Mouse (Mus musculus): ENCODE measurements around the gene Tnp1.

Gene Tnp1

DNA sequence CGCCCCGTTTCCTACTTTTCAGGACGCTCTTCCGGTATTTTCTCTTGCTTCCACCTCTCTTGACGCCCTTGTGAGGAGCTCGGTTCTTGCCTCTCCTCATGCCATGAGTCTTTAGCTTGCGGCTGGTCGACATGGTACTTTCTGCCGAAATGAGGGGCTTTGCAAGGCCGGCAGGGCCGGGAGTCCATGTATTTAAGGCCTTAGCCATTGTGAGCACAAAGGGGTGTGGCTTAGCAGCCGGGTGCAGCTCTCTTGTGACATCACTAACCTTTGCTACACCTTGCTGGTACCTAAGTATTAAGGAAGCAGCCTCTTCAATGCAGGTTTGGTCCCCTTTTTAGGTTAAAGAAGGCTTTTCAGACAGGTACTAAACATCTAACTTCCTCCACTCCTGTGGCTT is at the start of gene Tnp1:
Gene Tnp1 (minus strand): TSS at position 179 of the 400 bp plus-strand sequence.
- no peak for DNase-seq (ENCODE audit: low read depth)

DNA sequence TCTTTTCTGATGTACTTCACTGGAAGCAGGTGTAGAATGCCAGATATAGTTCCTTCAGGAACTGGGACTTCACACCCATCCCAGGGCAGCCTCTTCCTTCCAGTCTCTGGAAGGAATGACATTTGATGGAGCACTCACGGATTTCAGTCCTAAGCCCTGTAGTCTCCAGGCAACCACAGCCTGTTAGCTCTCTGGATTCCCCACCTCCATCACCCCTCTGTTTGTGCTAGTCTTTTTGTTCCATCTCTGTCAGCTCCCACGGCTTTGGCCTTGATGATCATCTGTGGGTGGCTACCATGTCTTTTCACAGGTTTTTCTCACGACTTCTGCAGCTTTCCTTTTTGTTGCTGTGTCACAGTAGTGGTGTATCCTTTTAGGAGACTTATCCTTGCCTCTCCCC is 48.6 kb upstream of the Tnp1 start:
- no peak for DNase-seq (ENCODE audit: low read depth)

DNA sequence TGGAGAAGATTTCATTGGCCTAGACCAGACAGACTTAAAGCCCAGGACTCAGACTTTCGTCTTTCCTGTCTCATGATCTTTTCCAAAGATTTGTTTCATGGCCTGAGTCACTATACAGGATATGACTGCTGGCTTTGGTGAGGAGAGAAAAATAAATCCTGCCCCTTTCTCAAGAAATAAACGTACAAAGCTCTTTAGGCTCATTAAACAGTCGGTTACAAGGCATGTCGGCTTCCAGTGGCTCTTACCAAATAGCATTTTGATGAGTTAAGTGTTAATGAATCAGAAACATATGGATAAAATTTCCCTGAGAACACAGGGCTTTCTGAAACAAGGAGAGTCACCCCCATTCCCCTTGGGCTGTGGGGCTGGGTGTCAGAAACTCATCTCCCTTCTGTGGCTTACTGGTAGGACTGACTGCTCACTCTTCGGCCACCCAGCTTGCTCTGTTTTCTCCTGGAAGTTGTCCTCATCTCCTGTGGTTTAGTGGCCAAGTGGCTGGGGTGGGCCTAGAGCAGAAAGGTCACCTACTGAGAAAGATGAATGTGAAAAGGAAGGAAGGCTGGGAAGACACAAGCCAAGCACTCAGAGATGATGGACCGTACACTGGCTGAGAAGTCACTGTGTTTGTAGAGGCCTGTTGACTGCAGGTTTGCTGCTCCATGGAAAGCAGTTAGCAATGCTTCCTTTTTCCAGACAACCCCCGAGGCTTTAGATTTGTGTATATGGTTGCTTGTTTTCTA is 46.0 kb upstream of the Tnp1 start:
- no peak for DNase-seq (ENCODE audit: low read depth)

DNA sequence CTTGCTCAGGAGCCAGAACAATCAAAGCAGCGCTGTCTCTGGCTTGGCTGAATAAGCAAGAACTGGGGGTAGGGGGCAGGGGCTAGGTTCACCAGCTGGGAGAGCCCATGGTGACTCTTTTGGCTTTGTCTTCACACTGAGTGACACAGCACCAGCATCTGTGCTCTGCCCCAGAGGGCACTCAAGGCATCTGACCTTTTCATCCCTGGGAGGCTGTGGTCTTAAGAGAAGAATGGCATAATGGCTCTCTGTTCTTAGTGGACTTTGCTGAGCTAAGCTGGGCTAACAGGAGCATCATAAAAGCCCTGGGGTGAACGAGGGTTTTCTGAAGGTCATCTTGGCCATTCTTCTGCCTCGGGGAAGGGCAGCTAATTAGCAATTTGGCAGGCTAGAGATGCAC is 44.6 kb upstream of the Tnp1 start:
- no peak for DNase-seq (ENCODE audit: low read depth)

DNA sequence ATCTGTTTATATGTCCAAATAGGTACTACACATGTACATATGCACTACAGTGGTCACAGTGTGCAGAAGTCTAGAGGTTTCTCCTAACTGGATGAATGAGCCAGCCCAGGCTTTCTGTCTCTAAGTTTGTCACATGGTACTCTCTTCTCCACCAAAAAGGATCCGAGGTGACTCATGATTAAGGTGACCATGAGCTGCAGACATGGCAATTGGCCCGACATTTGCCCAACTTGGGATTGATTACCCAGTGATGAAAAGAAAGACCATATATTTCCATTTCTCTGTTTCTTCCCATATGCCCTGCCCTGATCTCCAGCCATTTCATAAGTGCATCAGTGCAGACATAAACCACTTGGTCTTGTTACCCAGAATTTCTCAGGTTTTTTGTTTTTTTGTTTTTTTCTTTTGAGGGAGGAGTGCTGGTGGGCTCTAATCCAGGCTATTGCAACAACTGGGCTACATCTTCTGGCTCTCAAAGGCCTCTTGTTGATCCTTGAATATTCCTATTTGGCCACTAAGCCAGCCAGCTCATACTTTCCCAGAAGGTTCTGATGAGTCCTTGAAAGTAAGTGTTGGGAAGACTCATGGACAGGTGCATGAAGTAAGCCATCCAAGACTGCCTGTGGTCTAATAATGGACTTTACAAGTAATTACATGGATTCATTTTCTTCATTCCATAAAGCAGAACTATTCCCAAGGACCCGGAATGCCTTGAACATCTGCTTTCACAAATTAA is 40.7 kb upstream of the Tnp1 start:
- DNase-seq (ENCODE audit: low read depth), result no peak

DNA sequence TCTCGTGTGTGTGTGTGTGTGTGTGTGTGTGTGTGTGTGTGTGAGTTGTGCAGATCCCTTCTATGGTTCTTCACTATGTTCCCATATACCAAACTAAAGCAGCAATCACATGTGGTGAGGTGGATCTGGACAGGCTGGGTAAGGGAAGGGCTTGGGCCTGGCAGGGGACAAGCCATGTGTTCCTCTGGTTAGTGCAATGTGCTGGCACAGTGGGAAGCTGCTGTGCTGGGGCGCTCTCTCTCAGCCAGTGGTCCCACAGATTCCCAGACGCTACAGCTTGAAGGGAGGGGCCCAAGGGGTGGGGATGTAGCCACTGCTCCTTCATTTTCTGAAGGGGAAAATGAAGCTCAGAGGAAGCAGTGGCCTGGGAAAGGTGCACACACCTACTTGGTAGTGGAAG is 40.1 kb upstream of the Tnp1 start:
- DNase-seq (ENCODE audit: low read depth), result no peak

DNA sequence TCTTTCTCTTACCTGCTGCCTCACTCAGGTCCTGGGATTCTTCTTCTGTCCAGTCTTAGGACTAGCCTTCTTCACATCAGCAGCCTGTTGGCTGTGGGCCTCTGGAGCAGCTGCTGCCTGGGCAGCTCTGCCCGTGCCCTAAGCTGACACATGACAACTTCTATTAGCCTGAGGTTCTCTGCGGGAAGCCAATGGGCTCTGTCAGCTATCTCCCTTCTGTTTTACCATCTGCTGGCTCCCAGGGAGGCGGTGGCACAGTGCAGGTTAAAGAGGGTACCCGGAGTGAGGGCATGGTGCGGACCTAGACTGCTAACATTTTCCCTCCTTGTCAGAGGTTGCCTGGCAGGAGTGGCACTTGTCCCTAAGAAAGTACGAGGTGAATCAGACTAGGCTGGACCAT is 39.5 kb upstream of the Tnp1 start:
- no peak for DNase-seq (ENCODE audit: low read depth)

DNA sequence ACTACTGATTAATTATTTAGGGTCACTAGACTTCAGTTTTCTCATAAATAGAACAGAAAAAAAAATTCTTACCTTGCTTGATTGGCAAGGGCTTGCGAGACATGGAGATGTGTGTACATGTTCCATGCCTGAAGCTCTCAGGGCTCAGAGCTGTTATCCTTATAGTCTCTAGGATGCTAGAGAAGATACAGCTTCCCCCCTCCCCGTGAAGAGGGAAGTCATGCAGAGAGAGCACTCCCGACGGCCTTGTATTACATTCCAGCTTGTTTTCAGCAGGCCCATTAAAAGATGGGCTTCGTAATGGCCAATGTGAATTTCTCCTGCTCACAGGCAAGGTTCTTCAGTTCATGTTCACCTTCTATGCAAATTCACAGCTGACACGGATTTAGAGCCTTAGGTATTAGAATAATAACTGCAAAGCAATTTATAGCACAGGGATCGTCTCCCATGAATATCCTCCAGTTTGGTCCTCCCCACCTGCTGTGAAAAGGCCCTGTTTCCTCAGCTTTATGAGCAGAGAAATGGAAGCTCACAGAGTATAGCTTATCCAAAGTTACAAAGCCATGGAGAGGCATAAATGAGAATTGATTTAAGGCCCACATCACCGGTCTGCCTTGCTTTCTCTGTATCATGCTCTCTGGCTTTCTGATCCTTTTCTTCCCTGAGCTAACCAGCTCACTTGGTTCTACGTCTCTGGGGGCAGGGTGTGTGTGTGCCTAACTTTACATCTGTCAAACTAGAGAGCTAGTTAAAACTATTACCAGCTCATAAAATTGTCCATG is 38.0 kb upstream of the Tnp1 start:
- DNase-seq (ENCODE audit: low read depth), result no peak

DNA sequence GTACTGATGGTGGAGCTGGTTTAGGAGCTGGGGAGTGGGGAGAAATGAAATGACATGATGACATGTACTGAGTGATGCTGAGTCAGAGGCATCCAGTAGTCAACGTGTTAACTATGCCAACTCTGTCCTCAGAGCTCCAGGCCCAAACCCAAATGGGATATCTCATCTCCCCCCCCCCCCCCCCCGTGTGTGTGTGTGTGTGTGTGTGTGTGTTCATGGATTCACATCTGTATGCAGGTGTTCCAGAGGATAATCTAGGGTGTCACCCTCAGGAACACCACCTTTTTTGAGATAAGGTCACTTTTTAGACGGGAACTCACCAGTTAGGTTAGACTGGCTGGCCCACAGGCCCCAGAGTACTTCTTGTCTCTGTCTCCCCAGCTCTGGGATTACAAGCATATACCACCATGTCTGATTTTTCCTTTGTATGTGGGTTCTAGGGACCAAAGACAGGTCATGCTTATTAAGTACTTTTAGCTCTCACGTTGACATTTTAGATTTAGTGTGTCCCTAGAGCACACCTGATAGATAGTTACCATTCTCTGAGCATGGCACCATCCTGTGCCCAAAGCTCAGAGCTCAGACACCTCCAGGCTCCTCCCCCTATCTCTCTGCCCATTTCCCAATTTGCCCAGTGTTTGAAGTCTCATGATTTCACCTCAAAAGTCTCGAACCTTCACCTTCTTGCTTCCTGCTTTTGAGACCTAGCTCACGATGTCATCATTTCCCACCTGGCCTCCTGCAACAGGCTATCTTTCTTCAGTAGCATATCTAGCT is 31.4 kb upstream of the Tnp1 start:
- no peak for DNase-seq (ENCODE audit: low read depth)

DNA sequence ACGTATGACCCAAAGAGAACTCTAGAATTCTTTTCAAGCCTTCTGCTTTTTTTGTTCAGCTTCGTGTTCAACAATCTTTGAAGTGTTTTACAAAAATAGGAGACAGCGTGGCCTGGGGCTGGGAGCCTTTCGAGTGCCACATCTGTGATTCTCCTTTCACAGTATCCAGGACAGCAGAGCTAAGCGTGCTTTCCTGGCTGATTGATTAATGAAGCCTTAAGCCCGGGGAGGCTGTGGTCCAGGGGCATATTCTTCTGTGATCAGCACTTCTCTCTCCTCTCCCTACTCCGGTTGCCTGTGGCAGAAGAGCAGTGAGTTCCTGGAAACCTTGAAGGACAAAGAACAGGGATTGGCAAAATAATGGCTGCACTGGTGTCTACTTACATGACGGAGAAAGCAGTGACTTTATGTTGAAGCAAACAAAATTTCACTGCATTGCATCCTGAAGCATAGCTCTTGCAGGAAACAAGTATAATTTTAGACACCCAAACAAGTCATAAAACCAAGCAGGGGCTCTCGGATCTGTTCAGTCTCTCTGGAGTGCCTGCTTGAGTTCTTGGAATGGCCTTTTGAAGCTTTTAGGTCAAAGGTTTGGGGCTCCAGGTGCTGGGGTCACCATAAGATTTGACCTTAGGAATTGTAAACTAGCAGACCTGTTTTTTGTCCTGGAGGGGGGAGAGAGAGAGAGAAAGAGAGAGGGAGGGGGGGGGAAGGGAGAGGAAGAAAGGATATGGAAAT is 30.4 kb upstream of the Tnp1 start:
- DNase-seq (ENCODE audit: low read depth), result no peak

DNA sequence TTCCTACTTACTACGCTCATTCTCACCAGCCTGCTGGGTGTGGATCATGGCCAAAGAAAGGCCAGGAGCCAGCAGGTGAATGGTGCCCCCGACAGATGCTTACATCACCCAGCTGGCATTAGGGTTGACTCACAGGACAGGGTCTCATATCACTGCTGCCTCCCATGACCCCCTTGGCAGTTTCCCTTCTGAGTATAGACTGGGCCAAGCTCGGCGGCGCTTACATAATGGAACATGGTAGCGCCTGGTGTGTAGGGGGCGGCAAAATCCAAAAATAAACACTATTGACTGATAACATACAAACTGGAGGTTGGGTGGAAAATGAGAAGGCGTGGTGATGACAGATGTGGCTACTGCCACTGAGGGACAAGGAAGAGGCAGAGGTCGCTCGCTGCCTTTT is 28.0 kb upstream of the Tnp1 start:
- no peak for DNase-seq (ENCODE audit: low read depth)

DNA sequence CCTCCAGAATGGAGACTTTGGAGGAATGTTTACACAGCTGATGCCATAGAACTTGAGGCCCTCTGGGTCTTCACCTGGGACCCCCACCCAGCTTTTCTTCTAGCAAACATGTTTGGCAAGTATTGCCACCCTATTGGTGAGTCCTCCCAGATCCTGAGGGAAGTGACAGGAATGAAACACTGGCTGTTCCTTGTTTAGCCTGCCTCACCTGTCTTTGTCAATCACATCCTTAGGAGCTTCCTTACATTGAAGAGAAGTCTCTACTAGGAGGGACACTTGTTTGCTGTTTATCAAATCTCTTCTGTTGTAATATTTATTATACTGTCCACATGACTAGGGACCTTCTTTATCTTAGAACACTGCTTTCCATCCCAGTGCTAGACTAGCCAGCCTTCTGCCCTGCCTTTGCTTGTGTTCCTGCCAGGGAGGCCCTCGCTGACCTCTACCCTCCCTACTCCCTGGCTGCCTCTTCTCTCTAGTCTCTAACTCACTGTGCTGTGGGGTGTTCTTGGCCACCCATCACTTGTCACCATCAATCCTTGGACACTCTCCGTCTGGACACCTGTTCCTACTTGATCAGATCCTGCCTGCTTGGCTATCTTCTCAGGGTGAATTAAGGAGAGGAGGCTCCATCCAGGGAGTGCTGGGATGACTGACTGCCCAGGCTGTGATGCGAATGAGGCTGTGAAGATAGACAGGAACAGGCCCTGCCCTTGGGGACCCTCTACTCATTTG is 25.1 kb upstream of the Tnp1 start:
- no peak for DNase-seq (ENCODE audit: low read depth)

DNA sequence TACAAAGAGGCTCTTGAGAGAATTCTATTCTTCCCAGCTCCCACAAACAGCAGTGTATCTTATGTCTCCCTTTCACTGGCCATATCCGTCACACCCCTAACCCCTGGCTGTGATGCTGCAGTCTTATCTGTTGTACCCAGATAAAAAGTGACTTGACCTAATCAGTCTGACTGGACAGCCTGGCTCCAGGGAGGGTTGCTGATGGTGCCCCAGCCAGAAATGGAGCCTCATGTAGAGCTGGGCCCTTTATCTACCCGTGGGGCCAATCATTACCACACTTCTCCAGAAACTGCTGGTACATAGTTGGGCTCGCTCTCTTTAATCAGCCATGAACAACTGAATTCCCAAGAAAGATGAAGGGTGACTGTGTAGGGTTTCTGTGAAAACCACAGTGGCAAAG is 22.8 kb upstream of the Tnp1 start:
- no peak for DNase-seq (ENCODE audit: low read depth)

DNA sequence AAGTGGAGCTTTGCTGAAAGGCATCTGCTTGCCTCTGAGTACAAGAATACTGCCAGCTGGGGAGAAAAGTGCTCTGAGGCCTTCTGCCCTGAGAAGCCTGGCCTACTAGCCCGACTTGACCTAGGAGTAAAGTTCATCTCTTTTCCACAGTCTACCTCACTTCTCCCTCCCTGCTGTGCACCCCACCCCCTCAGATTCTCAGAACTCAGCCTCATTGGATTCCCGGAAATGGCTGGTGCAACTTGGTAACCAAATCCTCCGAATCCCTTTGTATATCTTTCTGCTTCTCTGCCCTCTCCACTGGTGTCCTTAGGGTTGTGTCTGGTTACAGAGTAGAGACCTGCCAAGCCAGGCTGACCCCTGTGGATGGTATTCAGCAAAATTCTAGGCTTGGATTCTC is 20.8 kb upstream of the Tnp1 start:
- no peak for DNase-seq (ENCODE audit: low read depth)

DNA sequence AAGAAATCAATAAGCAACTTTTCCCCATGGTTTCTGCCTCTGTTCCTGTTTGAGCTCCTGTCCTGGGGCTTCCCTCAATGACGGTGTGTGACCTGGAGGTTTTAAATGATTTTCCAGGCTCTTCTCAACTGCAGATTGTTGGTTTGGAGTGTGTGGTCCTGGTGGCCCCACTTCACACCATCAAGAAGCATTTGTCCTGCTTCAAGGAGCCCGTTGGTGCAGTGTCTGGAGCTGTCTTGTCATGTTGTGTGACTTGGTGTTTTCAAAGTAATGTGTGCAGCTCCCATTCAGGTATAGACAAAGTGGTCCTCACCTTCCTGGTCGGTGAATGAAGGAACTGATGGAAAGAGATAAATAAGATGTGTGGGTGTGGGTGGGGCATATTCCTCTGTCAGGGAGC is 20.0 kb upstream of the Tnp1 start:
- no peak for DNase-seq (ENCODE audit: low read depth)

DNA sequence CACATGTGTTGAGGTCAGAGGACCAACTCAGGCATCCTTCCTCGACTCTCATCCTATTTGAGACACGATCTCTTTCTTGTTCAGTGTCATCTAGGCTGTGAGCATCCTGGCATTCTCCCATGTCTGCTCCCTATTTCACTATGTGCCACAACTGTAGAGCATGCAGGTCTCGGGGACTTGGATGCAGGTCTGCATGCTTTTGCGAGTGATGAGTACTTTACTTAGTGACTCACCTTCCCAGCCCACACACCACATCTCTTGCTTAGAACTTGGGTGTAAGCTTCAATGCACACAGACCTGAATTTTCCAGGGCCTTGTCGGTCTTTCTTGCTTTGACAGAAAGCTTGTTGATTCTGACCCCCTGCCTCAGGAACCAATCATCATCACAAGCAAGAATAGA is 16.8 kb upstream of the Tnp1 start:
- DNase-seq (ENCODE audit: low read depth), result no peak

DNA sequence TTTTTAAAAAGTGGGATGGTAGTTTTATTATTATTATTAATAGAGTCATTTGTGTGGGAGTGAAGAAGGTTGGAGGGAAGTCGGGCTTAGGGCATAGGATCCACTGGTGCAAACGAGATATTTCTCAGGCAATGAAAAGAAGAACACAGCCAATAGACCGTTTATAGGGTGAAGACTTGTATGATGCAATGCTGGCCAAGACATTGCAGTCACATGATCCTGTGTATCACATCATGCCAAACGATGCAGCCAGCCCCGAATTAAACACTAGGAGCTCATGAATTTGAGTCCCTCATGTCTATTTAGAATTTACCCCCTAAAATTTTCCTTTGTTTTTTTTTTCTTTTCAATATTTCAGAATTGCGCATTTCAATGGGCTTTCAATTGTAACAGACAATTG is 13.0 kb upstream of the Tnp1 start:
- DNase-seq (ENCODE audit: low read depth), result no peak

DNA sequence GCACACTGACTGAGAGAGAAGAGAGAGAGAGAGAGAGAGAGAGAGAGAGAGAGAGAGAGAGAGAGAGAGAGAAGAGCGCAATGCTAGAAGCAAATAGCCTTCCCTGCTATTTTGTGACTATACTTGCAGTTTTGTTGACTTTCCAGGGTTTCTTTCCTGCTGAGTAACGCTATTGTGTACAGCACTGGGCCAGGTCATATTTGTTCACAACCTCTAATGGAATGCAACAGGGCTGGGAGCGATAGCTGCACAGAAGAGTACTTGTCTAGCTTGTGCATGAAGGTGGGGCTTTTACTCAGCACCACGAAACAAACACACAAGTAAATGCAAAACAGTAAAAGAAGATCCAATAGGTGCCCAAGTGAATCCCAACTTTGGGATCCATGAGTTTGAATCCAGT is 11.7 kb upstream of the Tnp1 start:
- no peak for DNase-seq (ENCODE audit: low read depth)

DNA sequence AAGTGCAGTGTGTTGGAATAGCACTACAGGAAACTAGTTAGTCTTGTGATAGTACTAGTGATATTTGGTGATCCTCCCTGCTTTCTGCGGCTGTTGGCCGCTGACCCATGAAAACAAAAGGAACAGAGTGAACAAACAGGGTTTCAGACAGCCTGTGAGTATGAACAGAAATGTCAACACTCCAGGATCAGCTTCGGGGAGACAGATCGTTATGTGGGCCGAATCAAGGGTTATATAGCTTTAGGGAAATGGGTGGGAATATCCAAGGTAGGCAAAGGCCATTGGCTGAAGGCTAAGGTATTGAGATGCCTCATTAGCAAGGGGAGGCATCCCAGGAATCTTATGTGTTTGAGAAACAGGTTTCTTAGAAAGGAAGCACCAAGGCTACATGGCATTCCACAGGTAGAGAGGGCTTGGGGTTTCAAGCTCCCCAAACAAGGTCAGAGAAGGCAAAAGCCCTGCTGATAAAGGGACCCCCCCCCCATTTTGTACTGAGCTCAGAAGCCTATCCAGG is 11.1 kb upstream of the Tnp1 start:
- DNase-seq (ENCODE audit: low read depth), result no peak

DNA sequence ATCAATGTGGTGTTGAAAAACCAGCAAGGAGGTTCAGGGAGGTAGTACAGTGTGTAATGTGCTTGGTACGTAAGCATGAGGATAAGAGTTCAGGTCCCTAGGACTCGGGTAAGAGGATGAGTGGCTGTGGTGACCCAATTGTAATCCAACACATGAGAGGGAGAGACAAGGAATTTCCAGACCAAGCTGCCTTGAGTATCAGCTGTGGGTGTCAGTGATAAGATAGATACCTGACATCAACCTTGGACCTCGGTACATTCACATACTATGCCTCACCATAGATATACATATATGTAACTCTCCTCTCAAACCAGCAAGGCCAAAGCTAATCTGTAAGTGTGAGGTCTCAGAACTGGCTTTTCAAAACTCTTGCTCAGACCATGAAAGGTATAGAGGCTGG is 10.4 kb upstream of the Tnp1 start:
- no peak for DNase-seq (ENCODE audit: low read depth)

DNA sequence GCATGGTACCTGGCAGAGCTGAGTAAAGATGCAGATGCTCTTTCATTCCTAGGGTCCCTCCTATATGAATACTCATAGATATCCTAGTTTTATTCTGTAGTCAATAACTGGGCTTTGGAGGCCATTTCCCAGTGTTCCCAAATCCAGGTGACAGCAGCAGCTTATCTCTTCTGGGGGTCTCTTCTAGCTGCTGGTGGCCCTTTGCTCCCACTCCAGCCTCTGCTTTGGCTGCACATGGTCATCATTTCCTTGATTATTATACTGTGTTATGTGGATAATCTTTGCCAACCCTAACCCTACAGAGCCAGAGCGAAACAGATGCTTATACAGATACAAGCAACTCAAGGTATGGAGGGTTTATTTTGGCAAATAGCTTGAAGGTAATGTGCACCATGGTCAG is 8.9 kb downstream of the Tnp1 start:
- DNase-seq (ENCODE audit: low read depth), result no peak

Measured in induced T-regulatory cell, adult 2 months (primary cell).